Mouse (Mus musculus): ENCODE results near the gene Adcy2. TPM values are rescaled to one million over a fixed set of nuclear protein-coding genes. Genes with fewer than 3 reads are reported as not detected.

Gene Adcy2
- polyA plus RNA-seq, 1 experiment from 2014 or later: 6.5 TPM

- H3K36me3 ChIP-seq: no peaks in the 10 kb centered on the region
- no peak overlapping the region for H3K4me2 ChIP-seq (replicated peaks)
- 49% methylated on average over 2 of the region's 2 CpGs for WGBS
- no peaks in the 10 kb centered on the region for H3K27me3 ChIP-seq
- H3K4me1 ChIP-seq: no peaks in the 10 kb centered on the region
- no peak for ATAC-seq (ENCODE audit: low FRiP score)
- no peak overlapping the region for H3K27ac ChIP-seq
- H3K4me3 ChIP-seq: no peak overlapping the region
- H3K9ac ChIP-seq: no peak overlapping the region
- H3K9me3 ChIP-seq (replicated peaks): no peaks in the 10 kb centered on the region
These were observed 56.6 kb downstream of the Adcy2 start for GRCm38 (mm10) chr13:68942735-68943134.

DNA sequence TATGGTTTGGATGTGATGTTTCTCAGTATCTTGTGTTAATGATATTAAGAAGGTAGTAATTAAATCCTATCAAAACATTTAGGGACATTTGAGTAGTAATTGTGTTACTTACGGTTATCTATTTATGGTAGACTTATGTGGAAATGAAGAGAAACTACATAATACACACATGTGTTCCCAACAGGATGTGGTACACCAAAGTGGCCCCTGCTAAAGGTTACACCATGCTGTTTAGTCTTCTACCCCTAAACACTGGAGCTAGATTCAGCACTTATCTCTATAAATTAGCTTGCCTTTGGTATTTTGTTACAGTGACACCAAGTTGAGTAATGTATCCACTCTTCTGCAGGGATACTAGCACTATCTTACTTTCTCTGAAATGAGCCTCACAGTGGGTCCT is 57.9 kb downstream of the Adcy2 start:
- H3K27me3 ChIP-seq: no peaks in the 10 kb centered on the region
- no peak overlapping the region for H3K4me2 ChIP-seq (replicated peaks)
- WGBS: 92% methylated on average over 1 of the region's 1 CpGs
- no peaks in the 10 kb centered on the region for H3K4me1 ChIP-seq
- H3K9me3 ChIP-seq (replicated peaks): no peaks in the 10 kb centered on the region
- no peak overlapping the region for H3K4me3 ChIP-seq
- no peak overlapping the region for H3K9ac ChIP-seq
- no peak overlapping the region for H3K27ac ChIP-seq
- H3K36me3 ChIP-seq: no peaks in the 10 kb centered on the region
- no peak for ATAC-seq (ENCODE audit: low FRiP score)

DNA sequence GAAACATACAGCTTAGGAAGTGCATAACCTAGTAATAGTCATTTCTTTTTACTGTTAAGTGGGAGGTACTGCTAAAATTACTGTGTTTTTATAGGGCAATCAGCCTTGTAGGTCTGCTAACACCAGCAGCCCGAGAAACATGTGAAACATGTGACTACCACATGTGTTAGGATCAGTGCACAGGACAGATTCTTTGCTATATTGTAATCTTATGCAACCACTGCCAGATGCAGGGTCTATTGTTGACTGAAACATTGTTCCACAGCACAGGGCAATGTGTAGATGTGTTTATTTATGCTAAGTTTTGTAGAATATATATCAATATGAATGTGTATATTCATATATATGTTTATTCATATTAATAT is 67.1 kb downstream of the Adcy2 start:
- no peak overlapping the region for H3K4me3 ChIP-seq
- WGBS: 70% methylated on average over 1 of the region's 1 CpGs
- no peaks in the 10 kb centered on the region for H3K4me1 ChIP-seq
- H3K36me3 ChIP-seq: no peaks in the 10 kb centered on the region
- no peak overlapping the region for H3K27ac ChIP-seq
- H3K4me2 ChIP-seq (replicated peaks): no peak overlapping the region
- H3K27me3 ChIP-seq: no peaks in the 10 kb centered on the region
- H3K9me3 ChIP-seq (replicated peaks): no peaks in the 10 kb centered on the region
- no peak overlapping the region for H3K9ac ChIP-seq
- ATAC-seq (ENCODE audit: low FRiP score): no peak

GRCm38 (mm10) chr13:68931602-68932282 is 67.6 kb downstream of the Adcy2 start:
- H3K36me3 ChIP-seq: no peaks in the 10 kb centered on the region
- H3K4me1 ChIP-seq: no peaks in the 10 kb centered on the region
- 86% methylated on average over 8 of the region's 8 CpGs for WGBS
- no peak overlapping the region for H3K4me2 ChIP-seq (replicated peaks)
- H3K27me3 ChIP-seq: no peaks in the 10 kb centered on the region
- H3K9me3 ChIP-seq (replicated peaks): no peaks in the 10 kb centered on the region
- no peak overlapping the region for H3K27ac ChIP-seq
- no peak overlapping the region for H3K4me3 ChIP-seq
- no peak overlapping the region for H3K9ac ChIP-seq
- no peak for ATAC-seq (ENCODE audit: low FRiP score)

- H3K27ac ChIP-seq: no peak overlapping the region
- H3K4me1 ChIP-seq: no peaks in the 10 kb centered on the region
- H3K36me3 ChIP-seq: no peaks in the 10 kb centered on the region
- no peak overlapping the region for H3K4me2 ChIP-seq (replicated peaks)
- 77% methylated on average over 6 of the region's 6 CpGs for WGBS
- H3K4me3 ChIP-seq: no peak overlapping the region
- H3K27me3 ChIP-seq: no peaks in the 10 kb centered on the region
- H3K9ac ChIP-seq: no peak overlapping the region
- ATAC-seq (ENCODE audit: low FRiP score): no peak
- H3K9me3 ChIP-seq (replicated peaks): no peaks in the 10 kb centered on the region
These were observed 70.9 kb downstream of the Adcy2 start for GRCm38 (mm10) chr13:68928469-68928868.

GRCm38 (mm10) chr13:68913666-68914288 is 85.6 kb downstream of the Adcy2 start:
- no peaks in the 10 kb centered on the region for H3K9me3 ChIP-seq (replicated peaks)
- no peak overlapping the region for H3K4me2 ChIP-seq (replicated peaks)
- WGBS: 86% methylated on average over 11 of the region's 11 CpGs
- no peaks in the 10 kb centered on the region for H3K36me3 ChIP-seq
- H3K27ac ChIP-seq: no peak overlapping the region
- no peak overlapping the region for H3K4me3 ChIP-seq
- H3K9ac ChIP-seq: no peak overlapping the region
- no peaks in the 10 kb centered on the region for H3K4me1 ChIP-seq
- H3K27me3 ChIP-seq: no peaks in the 10 kb centered on the region
- no peak for ATAC-seq (ENCODE audit: low FRiP score)

DNA sequence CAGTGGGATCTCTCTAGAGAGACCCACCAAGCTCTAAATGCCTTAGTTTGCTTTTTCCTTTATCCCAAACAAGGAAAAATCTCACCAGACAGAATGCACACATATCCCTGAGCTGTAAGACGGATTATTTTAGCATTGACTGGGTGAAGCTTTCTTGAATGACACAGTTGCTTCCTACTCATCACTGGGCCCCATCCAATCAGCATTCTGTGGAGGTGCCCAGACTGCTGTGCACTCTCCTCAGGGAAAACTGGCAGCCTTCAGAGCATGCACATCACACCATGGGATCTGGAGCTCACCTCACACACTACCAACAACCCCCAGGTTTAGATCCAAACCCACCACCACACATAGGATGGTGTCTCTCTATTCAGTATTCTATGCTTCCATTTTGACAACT is 92.7 kb downstream of the Adcy2 start:
- Histone ChIP-seq H3K4me3 (no peak overlapping the region), H3K27ac (no peak overlapping the region), H3K4me1 (no peaks in the 10 kb centered on the region), H3K9ac (no peak overlapping the region), H3K4me2 (replicated peaks) (no peak overlapping the region), H3K9me3 (replicated peaks) (no peaks in the 10 kb centered on the region), H3K27me3 (no peaks in the 10 kb centered on the region), H3K36me3 (no peaks in the 10 kb centered on the region)
- ATAC-seq (ENCODE audit: low FRiP score): no peak
- WGBS: 74% methylated on average over 1 of the region's 1 CpGs

GRCm38 (mm10) chr13:68902708-68903107 is 96.6 kb downstream of the Adcy2 start:
- Histone ChIP-seq H3K4me3 (no peak overlapping the region), H3K27me3 (no peaks in the 10 kb centered on the region), H3K9ac (no peak overlapping the region), H3K9me3 (replicated peaks) (no peaks in the 10 kb centered on the region), H3K27ac (no peak overlapping the region), H3K4me1 (no peaks in the 10 kb centered on the region), H3K36me3 (no peaks in the 10 kb centered on the region), H3K4me2 (replicated peaks) (no peak overlapping the region)
- 95% methylated on average over 1 of the region's 1 CpGs for WGBS
- ATAC-seq (ENCODE audit: low FRiP score): no peak

- ATAC-seq (ENCODE audit: low FRiP score): no peak
- no peaks in the 10 kb centered on the region for H3K9me3 ChIP-seq (replicated peaks)
These were observed 109.3 kb downstream of the Adcy2 start for GRCm38 (mm10) chr13:68889929-68890593.

DNA sequence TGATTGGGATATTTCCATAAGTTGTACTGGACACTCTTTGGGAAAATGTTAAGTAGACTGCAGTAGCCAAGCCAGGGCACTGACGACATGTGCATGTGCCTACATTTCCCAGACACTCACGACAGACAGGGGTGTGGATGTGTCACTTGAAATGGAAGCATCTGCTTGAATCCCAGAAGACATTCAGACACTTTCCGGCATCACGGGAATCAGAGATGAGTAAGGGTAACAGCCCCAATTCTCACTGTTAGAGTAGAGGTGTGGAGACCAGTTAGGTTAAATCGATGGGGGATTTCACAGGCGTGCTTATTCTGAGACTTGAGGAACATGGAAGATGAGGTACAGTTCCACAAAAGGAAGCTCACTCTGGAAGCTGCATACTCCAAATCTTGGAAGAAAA is 130.6 kb downstream of the Adcy2 start:
- Histone ChIP-seq H3K9me3 (replicated peaks) (no peaks in the 10 kb centered on the region), H3K9ac (no peak overlapping the region), H3K4me2 (replicated peaks) (no peak overlapping the region), H3K27me3 (no peaks in the 10 kb centered on the region), H3K36me3 (no peaks in the 10 kb centered on the region), H3K4me3 (no peak overlapping the region), H3K27ac (no peak overlapping the region), H3K4me1 (no peaks in the 10 kb centered on the region)
- no peak for ATAC-seq (ENCODE audit: low FRiP score)
- 93% methylated on average over 6 of the region's 6 CpGs for WGBS

More at GRCm38 (mm10) chr13:68889929-68890593, 109.3 kb downstream of the Adcy2 start:
- Histone ChIP-seq H3K27ac (no peak overlapping the region), H3K4me2 (replicated peaks) (no peak overlapping the region), H3K4me1 (no peaks in the 10 kb centered on the region), H3K27me3 (no peaks in the 10 kb centered on the region), H3K4me3 (no peak overlapping the region), H3K36me3 (no peaks in the 10 kb centered on the region), H3K9ac (no peak overlapping the region)
- WGBS: 86% methylated on average over 9 of the region's 9 CpGs

DNA sequence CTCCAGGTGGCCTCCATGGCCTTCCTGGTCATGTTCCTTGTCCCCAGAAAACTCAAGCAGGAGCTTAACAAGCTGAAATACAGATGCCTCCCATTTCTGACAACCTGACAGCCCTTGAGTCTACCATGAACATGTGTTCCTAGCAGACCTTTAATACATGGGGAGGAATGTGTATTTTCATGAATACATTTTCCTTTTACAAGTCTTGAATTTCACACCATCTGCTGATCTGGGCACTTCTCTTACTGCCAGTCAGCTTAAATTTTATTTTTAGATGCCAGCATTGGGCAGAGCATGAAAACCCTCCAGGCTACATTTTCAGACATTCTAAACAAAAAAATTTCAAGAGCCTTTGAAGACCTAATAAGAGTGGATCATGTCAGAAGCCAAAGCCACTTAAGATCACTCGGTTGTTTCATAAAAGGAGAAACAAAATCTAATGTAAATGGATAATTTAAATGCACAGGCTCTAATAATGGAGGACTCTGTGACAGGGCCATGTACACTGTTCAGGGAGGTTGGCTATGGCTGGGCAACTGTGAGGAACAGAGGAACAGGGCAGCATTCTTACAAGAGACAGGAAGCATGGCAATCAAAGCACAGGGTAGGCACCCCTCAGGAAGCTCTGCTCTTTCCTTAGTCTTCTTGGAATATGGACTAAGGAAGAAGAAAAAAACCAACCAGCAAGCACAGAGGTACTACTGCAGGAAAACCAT is 131.2 kb downstream of the Adcy2 start:
- 75% methylated on average over 1 of the region's 1 CpGs for WGBS
- Histone ChIP-seq H3K27me3 (no peaks in the 10 kb centered on the region), H3K9me3 (replicated peaks) (no peaks in the 10 kb centered on the region), H3K36me3 (no peaks in the 10 kb centered on the region), H3K9ac (no peak overlapping the region), H3K4me1 (no peaks in the 10 kb centered on the region), H3K4me2 (replicated peaks) (no peak overlapping the region), H3K4me3 (no peak overlapping the region), H3K27ac (no peak overlapping the region)
- ATAC-seq (ENCODE audit: low FRiP score): no peak

- Histone ChIP-seq H3K4me2 (replicated peaks) (no peak overlapping the region), H3K9ac (no peak overlapping the region), H3K4me3 (no peak overlapping the region), H3K27ac (no peak overlapping the region), H3K4me1 (no peaks in the 10 kb centered on the region), H3K27me3 (no peaks in the 10 kb centered on the region), H3K9me3 (replicated peaks) (no peaks in the 10 kb centered on the region), H3K36me3 (no peaks in the 10 kb centered on the region)
- WGBS: 58% methylated on average over 4 of the region's 4 CpGs
- ATAC-seq (ENCODE audit: low FRiP score): no peak
These were observed 139.3 kb downstream of the Adcy2 start for GRCm38 (mm10) chr13:68860036-68860435.

Data from hindbrain, embryonic 12.5 days (tissue).